Mouse (Mus musculus): ENCODE measurements at regions not wholly inside any gene's neighbourhood (a gene's known extent, or its start where the extent isn't known, plus 50 kb on each side); places are given as distances from the start of the nearest gene placed in this dataset.

DNA sequence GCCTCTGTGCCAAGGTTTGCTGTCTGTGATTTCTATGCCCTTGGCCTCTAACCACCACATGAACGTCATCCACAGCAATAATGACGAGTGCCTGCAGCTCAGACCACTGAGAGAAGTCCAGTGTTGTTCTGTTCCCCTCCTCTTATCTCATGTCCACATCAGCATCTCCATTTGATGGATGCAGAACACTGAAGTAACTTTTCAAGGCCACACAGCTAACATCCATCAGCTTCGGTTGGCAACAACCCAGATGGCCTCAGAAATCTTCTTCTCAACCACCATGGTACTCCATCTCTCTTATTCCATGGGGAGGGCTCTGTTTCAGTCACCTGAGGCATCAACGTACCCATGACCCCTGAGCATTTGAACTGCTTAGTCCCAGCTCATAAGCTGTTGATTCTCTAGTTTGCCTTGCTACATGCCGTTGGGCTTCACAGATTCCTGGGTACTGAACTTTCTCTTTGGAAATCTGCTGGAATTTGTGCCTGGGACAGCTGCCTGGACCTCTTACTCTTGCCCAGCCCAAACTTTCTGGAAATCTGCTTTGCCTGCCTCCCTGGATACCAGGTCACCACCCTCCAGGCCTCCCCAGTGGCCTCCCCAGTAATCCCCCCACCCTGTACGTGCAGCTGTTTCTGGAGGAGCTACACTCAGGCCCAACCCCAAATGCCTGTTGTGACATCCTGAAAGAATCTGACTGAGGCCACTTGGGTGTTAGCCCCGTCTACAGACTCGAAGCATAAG, 94.1 kb upstream of the Fggy start:
- no peak for TF ChIP-seq POLR2A (IDR thresholded peaks at IDR 0.05; ENCODE audit: insufficient read depth, low read depth, low read length)
- no peak for TF ChIP-seq CTCF (IDR thresholded peaks at IDR 0.05)
- TF ChIP-seq EP300 (IDR thresholded peaks at IDR 0.05; ENCODE audit: insufficient read depth, low read depth, low read length): no peak
